Mouse (Mus musculus) lung, postnatal 4 days (tissue): ENCODE data around the gene Inhba.
A peak's percentile ranks its signal among the peaks of the same experiment; 100 is the strongest.

ENCODE experiments used
- DNase-seq, 2 experiments: peaks; one replicate each; pipeline ENCODE4 v3.0.0; 2021

The Inhba gene

GRCm38 (mm10) chr13:16023070-16024039, 11.7 kb downstream of the Inhba start:
- no peak for DNase-seq

- no peak for DNase-seq
Measured at GRCm38 (mm10) chr13:16030557-16031057, 19.0 kb downstream of the Inhba start.

DNA sequence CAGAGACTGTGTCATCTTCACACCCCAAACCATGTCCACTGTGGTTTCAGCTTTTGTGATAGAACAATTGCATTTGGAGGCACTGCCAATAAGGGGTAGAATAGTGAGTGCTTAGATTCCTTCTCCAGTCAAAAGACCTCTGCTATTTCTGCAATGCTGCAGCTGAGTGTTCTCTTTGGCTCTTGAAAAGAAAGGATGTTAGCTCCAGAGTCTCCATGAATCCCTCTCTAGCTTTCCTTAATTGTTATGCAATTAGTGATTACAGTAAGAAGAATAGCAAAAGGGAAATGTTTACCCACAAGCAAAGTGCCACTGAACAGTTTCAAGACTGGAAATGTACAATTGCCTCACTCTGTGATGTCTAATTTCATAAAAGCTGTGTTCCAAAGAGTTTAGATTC, 20.8 kb downstream of the Inhba start:
- no peak for DNase-seq

GRCm38 (mm10) chr13:16032935-16033592, 21.4 kb downstream of the Inhba start:
- DNase-seq = no peak

GRCm38 (mm10) chr13:16069079-16069478, 57.4 kb downstream of the Inhba start:
- DNase-seq = no peak

DNA sequence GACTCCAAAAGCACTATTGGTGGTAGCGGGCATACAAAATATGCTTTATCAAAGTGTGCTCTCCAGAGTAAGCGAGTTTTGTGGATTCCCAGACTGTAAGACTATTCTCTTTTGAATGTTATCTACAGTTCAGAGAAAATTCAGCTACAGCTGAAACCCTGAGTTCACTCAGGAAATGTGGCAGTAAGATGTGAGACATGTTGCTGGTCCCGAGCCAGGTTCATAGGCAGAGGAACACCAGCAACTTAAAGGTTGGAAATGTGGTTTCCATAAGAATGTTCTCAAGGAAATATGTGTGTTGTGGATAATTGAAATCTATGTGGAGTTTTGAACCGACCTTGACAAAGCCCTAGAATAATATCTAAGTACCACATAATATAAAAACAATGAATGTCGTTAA, 65.6 kb downstream of the Inhba start:
- DNase-seq = no peak

- peak in 1 of 2 experiments; percentile 12 for DNase-seq
Measured at GRCm38 (mm10) chr13:16078216-16078731, 66.6 kb downstream of the Inhba start.

- DNase-seq = no peak
Measured at GRCm38 (mm10) chr13:16080205-16080604, 68.6 kb downstream of the Inhba start.
